Mouse (Mus musculus): ENCODE data around the gene Foxo4. TPM values are rescaled to one million over a fixed set of nuclear protein-coding genes. Genes with fewer than 3 reads are reported as not detected.

Foxo4 gene
- 0.90 and 1.0 TPM in 2 replicates for polyA plus RNA-seq (2015; fragmentation: Nextera tagmentation; extraction: Ambion mirVana)

GRCm38 (mm10) chrX:101253952-101254729, at the start of gene Foxo4:
Gene Foxo4, plus strand, starts transcription at chrX:101254528.

GRCm38 (mm10) chrX:101221834-101222795, 32.2 kb upstream of the Foxo4 start, which contains the start of gene Snx12:
Gene Snx12, minus strand, starts transcription at chrX:101222563.

DNA sequence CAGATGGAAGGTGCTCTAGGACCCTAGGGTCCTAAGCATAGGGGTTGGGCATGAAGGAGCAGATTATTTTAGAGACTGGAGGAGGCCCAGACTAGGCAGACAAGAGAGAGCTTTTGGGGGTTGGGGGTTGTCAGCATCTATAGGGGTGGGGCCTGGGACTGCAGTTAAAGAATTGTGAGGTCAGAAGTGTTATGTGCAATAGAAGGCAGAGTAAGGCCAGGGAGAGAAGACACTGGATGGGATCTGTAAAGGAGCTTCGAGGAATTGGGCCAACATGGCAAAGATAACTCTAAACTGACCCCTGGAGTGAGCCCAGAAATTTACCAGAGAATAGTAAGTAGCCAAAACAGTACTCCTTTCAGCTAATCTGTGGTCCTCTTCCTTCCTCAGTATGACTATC, 9.6 kb downstream of the Foxo4 start, which contains the start of gene Gm614:
Gene Gm614, minus strand, starts transcription at position 101 of the 400 bp plus-strand sequence.

DNA sequence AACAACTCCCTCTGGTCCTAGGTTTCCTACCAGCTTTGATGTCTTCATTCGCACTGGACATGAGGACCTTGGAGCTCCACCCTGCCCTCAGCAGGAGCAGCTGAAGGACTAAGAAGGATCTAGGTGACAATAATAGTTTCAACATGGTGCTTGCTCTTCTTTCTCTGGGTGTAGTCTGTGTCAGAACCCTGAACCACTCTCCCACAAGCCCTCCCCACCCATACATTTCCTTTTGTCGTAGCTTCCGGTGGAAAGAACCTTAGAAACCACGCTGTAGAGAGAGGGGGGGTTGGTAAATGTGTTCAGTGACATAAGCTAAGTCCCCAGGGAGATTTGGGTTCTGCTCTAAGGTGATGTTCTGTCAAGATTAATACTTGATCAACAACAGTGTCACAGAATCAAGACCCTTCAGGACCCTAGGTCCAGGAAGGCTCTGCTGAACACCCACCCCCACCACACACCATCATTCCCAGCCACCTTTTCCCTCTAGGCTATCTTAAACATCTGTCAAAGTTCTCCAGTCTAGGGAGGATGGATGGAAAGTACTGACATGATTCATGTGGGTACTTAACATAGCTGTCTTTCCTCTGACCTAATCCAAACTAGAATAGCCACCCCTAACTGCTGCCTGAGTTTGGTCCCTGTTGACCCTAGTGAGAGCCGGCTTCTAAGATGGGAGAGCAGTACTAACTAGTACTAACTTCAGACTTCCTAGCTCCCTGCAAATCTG, 13.9 kb downstream of the Foxo4 start, which contains the start of gene Il2rg:
Gene Il2rg, minus strand, starts transcription at position 231 of the 730 bp plus-strand sequence.

GRCm38 (mm10) chrX:101268755-101269124, 14.4 kb downstream of the Foxo4 start, which contains the start of gene Gm20489:
Gene Gm20489, minus strand, starts transcription at chrX:101269023.

DNA sequence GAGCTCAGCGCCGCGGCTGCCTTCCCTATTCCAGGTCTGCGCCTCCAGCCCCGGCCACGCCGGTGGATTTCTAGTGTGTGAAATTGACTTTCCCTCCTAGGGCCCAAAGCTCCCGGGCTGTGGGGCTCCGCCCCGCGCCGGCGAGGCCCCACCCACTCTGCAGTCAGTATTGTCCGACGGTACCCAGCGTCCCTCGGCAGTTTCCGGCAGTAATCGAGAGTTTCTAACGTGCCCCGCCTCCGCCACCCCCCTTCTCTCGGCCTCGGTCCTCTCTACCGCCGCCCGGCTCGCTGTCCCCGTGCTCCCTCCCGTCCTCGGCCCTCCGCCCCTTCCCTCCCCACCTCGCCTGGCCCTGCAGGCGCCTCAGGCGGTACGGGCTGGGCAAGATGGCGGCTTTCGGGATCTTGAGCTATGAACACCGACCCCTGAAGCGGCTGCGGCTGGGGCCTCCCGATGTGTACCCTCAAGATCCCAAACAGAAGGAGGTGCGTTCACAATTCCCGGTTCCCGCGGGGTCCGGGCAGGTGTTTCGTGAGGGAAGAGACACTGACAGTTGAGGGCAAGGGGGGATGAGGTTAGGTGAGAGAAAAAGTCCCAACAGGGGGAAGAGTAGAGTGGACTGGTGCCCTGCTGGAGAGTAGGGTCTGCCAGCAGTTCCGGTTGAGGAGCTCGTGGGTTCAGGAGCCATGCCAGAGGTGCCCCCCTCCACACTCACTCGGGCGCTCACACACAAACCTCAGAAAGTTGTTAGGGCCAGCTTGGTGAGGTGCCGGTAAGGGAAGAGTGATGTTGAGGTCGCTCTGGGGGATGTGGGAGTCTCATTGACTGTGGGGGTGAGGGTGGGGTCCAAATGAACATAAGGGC, 19.8 kb downstream of the Foxo4 start, which contains the start of gene Med12:
Gene Med12, plus strand, starts transcription at position 156 of the 864 bp plus-strand sequence.

GRCm38 (mm10) chrX:101299055-101299454, 44.7 kb downstream of the Foxo4 start, which contains the start of gene Nlgn3:
Gene Nlgn3, plus strand, starts transcription at chrX:101299168.

Other genes starting within 250 kb of the Foxo4 start
- 0.10 TPM in 1 of 2 replicates, not detected in the other for gene Tex11, start 194.9 kb upstream of the Foxo4 start, polyA plus RNA-seq (2015; fragmentation: Nextera tagmentation; extraction: Ambion mirVana)
- 14.8 and 16.3 TPM in 2 replicates for gene Slc7a3, start 168.5 kb upstream of the Foxo4 start, polyA plus RNA-seq (2015; fragmentation: Nextera tagmentation; extraction: Ambion mirVana)
- gene Snx12, start 32.0 kb upstream of the Foxo4 start, polyA plus RNA-seq (2015; fragmentation: Nextera tagmentation; extraction: Ambion mirVana): 32.5 and 35.6 TPM in 2 replicates
- gene Gm614, start 9.5 kb downstream of the Foxo4 start, polyA plus RNA-seq (2015; fragmentation: Nextera tagmentation; extraction: Ambion mirVana): 0.22 TPM in 1 of 2 replicates, not detected in the other
- 4.8 and 5.2 TPM in 2 replicates for gene Il2rg, start 13.7 kb downstream of the Foxo4 start, polyA plus RNA-seq (2015; fragmentation: Nextera tagmentation; extraction: Ambion mirVana)
- not detected in 2 replicates for gene Gm20489, start 14.5 kb downstream of the Foxo4 start, polyA plus RNA-seq (2015; fragmentation: Nextera tagmentation; extraction: Ambion mirVana)
- 18.4 and 21.6 TPM in 2 replicates for gene Med12, start 19.5 kb downstream of the Foxo4 start, polyA plus RNA-seq (2015; fragmentation: Nextera tagmentation; extraction: Ambion mirVana)
- gene Nlgn3, start 44.6 kb downstream of the Foxo4 start, polyA plus RNA-seq (2015; fragmentation: Nextera tagmentation; extraction: Ambion mirVana): 68.2 and 87.9 TPM in 2 replicates
- 4.9 and 5.6 TPM in 2 replicates for gene Gjb1, start 121.8 kb downstream of the Foxo4 start, polyA plus RNA-seq (2015; fragmentation: Nextera tagmentation; extraction: Ambion mirVana)
- gene Zmym3, start 166.3 kb downstream of the Foxo4 start, polyA plus RNA-seq (2015; fragmentation: Nextera tagmentation; extraction: Ambion mirVana): 82.7 and 94.5 TPM in 2 replicates
- 137 and 153 TPM in 2 replicates for gene Nono, start 174.8 kb downstream of the Foxo4 start, polyA plus RNA-seq (2015; fragmentation: Nextera tagmentation; extraction: Ambion mirVana)
- gene Itgb1bp2, start 194.6 kb downstream of the Foxo4 start, polyA plus RNA-seq (2015; fragmentation: Nextera tagmentation; extraction: Ambion mirVana): 0.66 and 0.98 TPM in 2 replicates

Data from neural tube, postnatal 0 days (tissue).